Mouse (Mus musculus): ENCODE results near the gene Begain.

Gene Begain

GRCm38 (mm10) chr12:109053020-109053806 is 14.8 kb downstream of the Begain start:
- in situ Hi-C loops (cut with MboI, MseI) = no loop called here

- in situ Hi-C loops (cut with MboI, MseI) = no loop called here
Measured at GRCm38 (mm10) chr12:109049949-109050348, 18.1 kb downstream of the Begain start.

GRCm38 (mm10) chr12:109045581-109045980 is 22.4 kb downstream of the Begain start:
- in situ Hi-C loops (cut with MboI, MseI) = no loop called here

GRCm38 (mm10) chr12:109044497-109044896 is 23.5 kb downstream of the Begain start:
- in situ Hi-C loops (cut with MboI, MseI) = loop anchor here in 1 of 2 experiments (5.0 kb wide), 1 partner anchor 317 kb away; no protein-coding TSS in a partner anchor

- in situ Hi-C loops (cut with MboI, MseI) = no loop called here
Measured at GRCm38 (mm10) chr12:109039311-109039710, 28.7 kb downstream of the Begain start.

- in situ Hi-C loops (cut with MboI, MseI) = no loop called here
Measured at GRCm38 (mm10) chr12:109038179-109038819, 29.7 kb downstream of the Begain start.

GRCm38 (mm10) chr12:109037026-109037425 is 31.0 kb downstream of the Begain start:
- in situ Hi-C loops (cut with MboI, MseI) = no loop called here

GRCm38 (mm10) chr12:109023780-109024179 is 44.2 kb downstream of the Begain start:
- in situ Hi-C loops (cut with MboI, MseI) = no loop called here

- in situ Hi-C loops (cut with MboI, MseI) = no loop called here
Measured at GRCm38 (mm10) chr12:109022966-109023365, 45.1 kb downstream of the Begain start.

GRCm38 (mm10) chr12:109022181-109022691 is 45.8 kb downstream of the Begain start:
- in situ Hi-C loops (cut with MboI, MseI) = no loop called here

- in situ Hi-C loops (cut with MboI, MseI) = no loop called here
Measured at GRCm38 (mm10) chr12:109010070-109010649, 57.9 kb downstream of the Begain start.

GRCm38 (mm10) chr12:109002978-109003377 is 65.0 kb downstream of the Begain start:
- in situ Hi-C loops (cut with MboI, MseI) = no loop called here

- in situ Hi-C loops (cut with MboI, MseI) = no loop called here
Measured at GRCm38 (mm10) chr12:108997249-108997648, 70.8 kb downstream of the Begain start.

GRCm38 (mm10) chr12:108995976-108996636 is 71.9 kb downstream of the Begain start:
- in situ Hi-C loops (cut with MboI, MseI) = no loop called here

- in situ Hi-C loops (cut with MboI, MseI) = no loop called here
Measured at GRCm38 (mm10) chr12:108994436-108995031, 73.5 kb downstream of the Begain start.

GRCm38 (mm10) chr12:108993046-108993445 is 75.0 kb downstream of the Begain start:
- in situ Hi-C loops (cut with MboI, MseI) = no loop called here

- in situ Hi-C loops (cut with MboI, MseI) = no loop called here
Measured at GRCm38 (mm10) chr12:108990425-108990824, 77.6 kb downstream of the Begain start.

GRCm38 (mm10) chr12:108987448-108987847 is 80.6 kb downstream of the Begain start:
- in situ Hi-C loops (cut with MboI, MseI) = no loop called here

- in situ Hi-C loops (cut with MboI, MseI) = no loop called here
Measured at GRCm38 (mm10) chr12:108985025-108985424, 83.0 kb downstream of the Begain start.

- in situ Hi-C loops (cut with MboI, MseI) = no loop called here
Measured at GRCm38 (mm10) chr12:108984471-108984870, 83.5 kb downstream of the Begain start.

GRCm38 (mm10) chr12:108983496-108983895 is 84.5 kb downstream of the Begain start:
- in situ Hi-C loops (cut with MboI, MseI) = no loop called here

GRCm38 (mm10) chr12:108982684-108982960 is 85.4 kb downstream of the Begain start:
- in situ Hi-C loops (cut with MboI, MseI) = no loop called here
